Mouse (Mus musculus) layer of hippocampus, adult 2 months (tissue): ENCODE measurements at regions not wholly inside any gene's neighbourhood (a gene's known extent, or its start where the extent isn't known, plus 50 kb on each side); places are given as distances from the start of the nearest gene placed in this dataset.

Experiments
- DNase-seq, 2 experiments: peaks; one replicate each; pipeline ENCODE4 v3.0.0; 2022; ENCODE audit warnings: low spot score in 2 of 2
- H3K27ac ChIP-seq: fragments of 200-600 bp; 2 replicates; pipeline ENCODE4 v1.8.1; 2022
- H3K4me3 ChIP-seq: fragments of 200-600 bp; 2 replicates; pipeline ENCODE4 v1.8.1; 2022; ENCODE audit warnings: mild to moderate bottlenecking
- CTCF ChIP-seq: fragments of 200-600 bp; conservative IDR thresholded peaks from 2 replicates; pipeline ENCODE4 v1.8.1; 2022; ENCODE audit warnings: antibody characterized with exemption, mild to moderate bottlenecking, moderate library complexity

GRCm38 (mm10) chr15:25278317-25279156 lies 135.0 kb downstream of the Basp1 start:
- H3K4me3 ChIP-seq = no peak overlapping the region
- H3K27ac ChIP-seq = no peak overlapping the region
- no peak for TF ChIP-seq CTCF
- DNase-seq = no peak

DNA sequence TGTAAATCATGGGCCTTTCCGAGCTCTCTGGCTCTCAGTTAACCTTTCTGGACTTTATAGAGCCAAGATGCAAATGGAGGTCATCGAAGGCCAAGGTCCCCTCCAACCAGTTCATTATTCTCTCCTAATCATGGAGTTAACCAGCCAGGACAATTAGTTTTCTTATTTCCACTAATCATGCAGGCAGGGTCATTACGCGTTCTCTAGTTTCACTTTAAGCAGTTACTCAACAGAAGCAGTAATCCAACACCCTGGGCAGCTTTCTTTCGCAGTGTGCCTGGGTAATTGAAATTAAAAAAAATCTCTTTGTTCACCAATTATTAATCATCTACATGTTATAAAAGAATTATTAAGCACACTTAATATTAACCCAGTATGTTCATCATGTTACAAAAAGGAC lies 137.3 kb downstream of the Basp1 start:
- no peak for TF ChIP-seq CTCF
- H3K4me3 ChIP-seq = no peak overlapping the region

GRCm38 (mm10) chr15:25271886-25272285 lies 141.7 kb downstream of the Basp1 start:
- Histone ChIP-seq H3K27ac (no peak overlapping the region), H3K4me3 (no peak overlapping the region)
- no peak for DNase-seq
- no peak for TF ChIP-seq CTCF

More for the DNA sequence above, 137.3 kb downstream of the Basp1 start:
- H3K27ac ChIP-seq = no peak overlapping the region
- no peak for DNase-seq

DNA sequence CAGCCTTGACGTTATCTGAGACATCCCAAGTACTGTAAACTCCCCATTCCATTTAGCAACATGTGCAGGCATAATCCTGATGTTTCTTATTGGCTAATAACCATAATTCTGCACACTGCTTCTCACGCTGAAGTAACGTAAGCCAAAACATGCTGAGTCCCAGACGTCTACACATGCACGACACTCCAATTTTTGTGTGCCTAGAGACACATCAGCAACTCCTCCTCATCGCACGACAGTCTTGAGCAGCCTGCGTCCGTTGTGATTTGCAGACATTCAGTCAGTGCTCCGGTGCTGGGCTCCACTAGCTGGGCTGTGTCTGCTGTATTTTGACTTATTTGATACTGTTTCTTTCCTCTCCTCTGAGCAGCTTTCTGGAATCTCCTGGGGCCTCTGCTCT lies 143.2 kb downstream of the Basp1 start:
- no peak for TF ChIP-seq CTCF
- Histone ChIP-seq H3K27ac (no peak overlapping the region), H3K4me3 (no peak overlapping the region)
- no peak for DNase-seq

DNA sequence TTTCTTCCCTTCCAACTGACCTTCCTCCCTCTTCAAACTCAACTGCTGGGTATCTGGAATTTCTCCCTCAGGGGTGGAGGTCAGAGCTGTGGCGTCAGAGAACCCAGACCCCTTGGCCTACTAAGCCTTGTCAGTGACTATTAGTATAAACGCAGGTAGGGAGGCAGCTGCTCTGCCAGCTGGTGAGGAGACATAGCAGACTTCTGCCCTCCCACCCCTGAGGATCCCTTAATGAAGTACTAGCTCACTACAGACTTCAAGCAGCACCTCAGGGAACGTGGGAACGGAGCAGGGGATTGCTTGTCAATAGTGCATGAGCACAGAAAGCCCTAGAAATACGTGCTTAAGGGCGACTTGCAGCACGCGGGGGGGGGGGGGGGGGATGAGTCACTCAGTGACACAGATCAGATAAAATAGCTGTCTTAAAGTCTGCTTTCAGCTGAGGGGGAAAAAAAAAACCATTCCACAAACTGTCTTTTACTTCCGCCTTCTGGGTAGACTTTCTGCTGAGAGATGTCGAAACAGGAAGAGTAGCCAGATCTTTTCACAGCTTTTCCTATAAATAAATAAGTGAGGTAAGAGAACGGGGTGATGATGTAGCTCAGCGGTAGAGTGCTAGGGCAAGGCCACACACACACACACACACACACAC lies 144.1 kb downstream of the Basp1 start:
- Histone ChIP-seq H3K4me3 (no peak overlapping the region), H3K27ac (peak overlapping the region; percentile 25; the same call in 1 of the 2 replicates)
- peak in 1 of 2 experiments; percentile 23 for DNase-seq
- no peak for TF ChIP-seq CTCF

DNA sequence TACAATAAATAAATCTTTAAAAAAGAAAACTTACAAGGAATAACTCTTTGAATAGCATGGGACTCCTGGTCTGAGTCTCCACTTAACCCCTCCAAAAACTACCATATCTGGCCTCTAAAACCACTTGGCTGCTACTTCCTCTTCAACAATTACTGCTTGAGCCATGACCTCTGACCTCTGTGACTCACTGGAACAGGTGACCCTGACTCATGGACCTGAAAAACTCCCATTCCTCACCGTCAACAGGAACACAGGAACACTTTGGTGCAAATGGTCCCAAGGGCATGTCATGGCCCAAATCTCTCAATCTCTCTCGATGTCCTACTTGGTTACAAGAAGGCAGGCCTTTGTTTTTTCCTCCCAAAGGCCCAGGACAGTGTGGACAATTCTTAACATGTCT lies 145.1 kb downstream of the Basp1 start:
- H3K4me3 ChIP-seq = no peak overlapping the region
- DNase-seq = no peak
- H3K27ac ChIP-seq = no peak overlapping the region

DNA sequence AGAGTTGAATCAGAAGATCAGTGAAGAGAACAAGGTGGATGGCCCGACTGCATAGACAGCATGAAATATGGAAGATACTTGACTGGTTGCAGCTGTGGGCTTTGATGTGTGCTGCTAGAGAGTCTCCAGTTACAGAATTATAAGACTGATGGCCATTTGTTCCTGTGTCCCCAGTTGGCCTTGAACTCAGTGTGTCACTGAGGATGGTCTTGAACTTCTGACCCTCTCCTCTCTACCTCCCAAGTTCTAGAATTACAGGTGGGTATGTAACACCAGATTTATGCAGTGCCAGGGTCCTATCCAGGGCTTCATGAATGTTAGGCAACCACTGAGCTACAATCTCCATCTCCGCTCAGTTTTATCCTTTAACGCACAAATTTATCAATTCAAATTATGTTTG lies 146.1 kb downstream of the Basp1 start:
- DNase-seq = no peak
- Histone ChIP-seq H3K4me3 (no peak overlapping the region), H3K27ac (no peak overlapping the region)
- no peak for TF ChIP-seq CTCF

More for the DNA sequence above, 145.1 kb downstream of the Basp1 start:
- no peak for TF ChIP-seq CTCF

DNA sequence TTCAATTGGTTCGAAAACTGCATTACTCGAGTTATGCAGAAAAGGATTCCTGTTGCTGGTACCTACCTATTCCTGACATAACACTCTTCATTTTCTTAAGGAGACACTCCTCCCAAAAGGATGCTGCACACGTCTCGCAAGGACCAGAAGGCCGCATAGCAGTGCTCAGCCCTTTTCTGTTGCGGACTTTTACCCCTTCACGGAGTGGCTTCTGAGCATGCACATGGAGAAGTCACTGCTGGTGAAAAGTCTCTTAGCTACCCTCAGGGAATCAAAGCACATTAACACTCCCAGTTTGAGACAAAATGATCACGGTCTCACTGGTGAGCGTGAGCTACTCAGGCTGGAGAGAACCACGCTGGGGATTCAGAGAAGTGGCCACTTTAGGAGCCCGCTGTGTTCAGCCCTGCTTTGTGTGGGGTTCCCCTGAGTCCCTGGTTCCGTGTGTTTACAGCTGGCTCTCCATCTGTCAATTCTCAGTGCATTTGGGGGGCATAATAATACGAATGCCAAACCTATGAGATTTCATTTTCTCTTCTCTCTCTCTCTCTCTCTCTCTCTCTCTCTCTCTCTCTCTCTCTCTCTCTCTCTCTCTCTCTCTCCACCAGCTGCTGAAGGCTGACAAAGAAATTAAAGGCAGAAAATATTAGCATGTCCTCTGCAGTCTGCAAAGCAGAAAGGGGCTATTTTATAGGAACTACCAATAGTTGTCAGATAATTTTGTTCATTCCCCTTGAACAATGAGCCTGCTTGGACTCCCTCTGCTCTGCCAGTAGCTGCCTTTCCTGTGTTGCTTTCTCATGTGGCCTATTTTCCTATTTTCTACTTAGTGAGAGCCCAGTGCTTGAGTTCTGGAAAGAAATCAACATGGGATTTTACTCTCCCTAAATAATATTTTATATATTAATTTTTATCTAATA lies 160.7 kb downstream of the Basp1 start:
- TF ChIP-seq CTCF = no peak
- Histone ChIP-seq H3K27ac (no peak overlapping the region), H3K4me3 (no peak overlapping the region)
- DNase-seq = no peak

DNA sequence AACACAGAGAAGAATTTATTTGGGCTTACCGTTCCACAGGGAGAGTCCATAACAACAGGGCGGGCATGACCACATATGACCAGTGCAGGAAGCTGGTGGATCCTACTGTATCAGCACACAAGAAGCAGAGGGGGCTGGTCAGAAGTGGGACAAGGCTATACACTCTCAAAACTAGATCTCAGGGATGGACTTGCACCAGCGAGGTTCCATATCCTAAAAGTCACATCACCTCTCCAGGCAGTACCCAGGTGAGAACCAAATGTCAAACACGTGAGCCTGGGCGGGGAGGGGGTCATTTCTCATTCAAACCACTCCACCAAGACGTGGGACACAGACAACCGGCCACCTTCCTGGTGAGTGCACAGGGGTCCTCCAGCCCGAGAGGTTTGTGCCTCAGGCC lies 167.9 kb downstream of the Basp1 start:
- H3K27ac ChIP-seq = no peak overlapping the region
- no peak for DNase-seq
- H3K4me3 ChIP-seq = no peak overlapping the region
- no peak for TF ChIP-seq CTCF

- no peak for TF ChIP-seq CTCF
These were observed 175.6 kb downstream of the Basp1 start for GRCm38 (mm10) chr15:25237665-25238664.

DNA sequence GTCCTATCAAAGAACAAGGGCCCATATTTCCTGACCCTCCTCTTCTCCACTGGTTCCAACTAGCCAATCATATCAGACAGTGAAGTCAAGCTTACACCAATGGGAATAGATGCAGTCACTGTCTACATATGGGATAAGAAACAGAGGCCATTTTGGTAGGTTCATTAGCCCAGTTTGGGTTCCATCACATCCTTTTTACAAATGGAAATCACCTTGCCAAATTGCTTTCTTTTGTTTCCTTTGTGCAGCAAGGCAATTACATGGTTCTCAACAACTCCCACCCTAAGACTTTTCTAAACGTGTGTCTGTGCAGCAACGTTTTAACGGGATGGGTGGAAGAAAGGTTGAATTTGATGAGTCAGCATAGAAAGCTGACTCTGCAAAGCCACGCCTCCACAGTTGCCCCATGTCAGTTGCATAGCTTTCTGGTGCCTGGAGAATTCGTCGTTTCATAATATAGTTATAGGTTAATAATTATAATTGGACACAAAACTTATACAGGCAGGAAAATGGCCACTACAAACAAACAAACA lies 177.3 kb downstream of the Basp1 start:
- DNase-seq = no peak
- Histone ChIP-seq H3K4me3 (no peak overlapping the region), H3K27ac (no peak overlapping the region)
- no peak for TF ChIP-seq CTCF

More at GRCm38 (mm10) chr15:25237665-25238664, 175.6 kb downstream of the Basp1 start:
- Histone ChIP-seq H3K4me3 (no peak overlapping the region), H3K27ac (no peak overlapping the region)
- DNase-seq = no peak
